Mouse (Mus musculus) thymus, adult 2 months (tissue): Measurements from ENCODE around the gene Mapk6.
"Not testable (repeated sequence)": the region's sequence is repeated elsewhere in the genome, so short reads cannot be mapped to it uniquely, and the experiment has no call there.

Experiments
- CTCF ChIP-seq: fragments of 200-500 bp; IDR thresholded peaks from 2 replicates; pipeline ENCODE4 v1.5.1; 2012; ENCODE audit warnings: mild to moderate bottlenecking, control low read depth, low read length, moderate library complexity, borderline replicate concordance; ENCODE audit not compliant: control insufficient read depth, poor library complexity, insufficient read depth; ENCODE audit errors: extremely low read depth
- POLR2A ChIP-seq: fragments of 200-500 bp; IDR thresholded peaks from 2 replicates; pipeline ENCODE4 v1.6.1; 2012; ENCODE audit warnings: mild to moderate bottlenecking, low read length, control low read depth, moderate library complexity; ENCODE audit not compliant: control insufficient read depth, poor library complexity, insufficient read depth; ENCODE audit errors: extremely low read depth

DNA sequence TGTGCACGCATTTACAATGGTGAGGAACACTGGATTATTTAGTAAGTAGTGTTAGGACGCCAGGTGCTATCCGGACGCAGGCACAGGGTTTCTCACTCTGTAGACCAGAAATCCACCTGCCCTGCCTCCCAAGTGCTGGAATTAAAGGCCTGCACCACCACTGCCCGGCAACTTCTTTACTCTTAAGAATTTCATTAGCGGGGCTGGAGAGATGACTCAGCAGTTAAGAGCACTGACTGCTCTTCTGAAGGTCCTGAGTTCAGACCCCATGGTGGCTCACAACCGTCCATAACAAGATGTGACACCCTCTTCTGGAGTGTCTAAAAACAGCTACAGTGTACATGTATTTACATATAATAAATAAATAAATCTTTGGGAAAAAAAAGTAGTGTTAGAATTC lies 46.1 kb downstream of the Mapk6 start:
- TF ChIP-seq CTCF, POLR2A: not testable (repeated sequence)
